Mouse (Mus musculus): ENCODE results near the gene Kctd7.

- no peak for TF ChIP-seq CTCF (IDR thresholded peaks at IDR 0.05; ENCODE audit: low read depth, low read length)
- no peak for TF ChIP-seq GATA1 (IDR thresholded peaks at IDR 0.05; ENCODE audit: borderline replicate concordance, low read length)
Observed at GRCm38 (mm10) chr5:130169109-130169508, 24.4 kb downstream of the Kctd7 start.

Data from G1E (cell line).